Mouse (Mus musculus) hindbrain, embryonic 10.5 days (tissue): ENCODE data around the gene Col19a1. TPM values are rescaled to one million over a fixed set of nuclear protein-coding genes. Genes with fewer than 3 reads are reported as not detected.

Experiments used
- DNase-seq: peaks from one replicate; pipeline ENCODE4 v3.0.0-alpha.2; 2017; ENCODE audit warnings: low spot score
- H3K27ac ChIP-seq: fragments of 300-500 bp; sonication (generic); 2 replicates; pipeline ENCODE4 v1.5.1; 2016; ENCODE audit warnings: mild to moderate bottlenecking, moderate library complexity
- H3K27me3 ChIP-seq: fragments of 300-500 bp; sonication (generic); 2 replicates; pipeline ENCODE4 v1.6.1; 2016; ENCODE audit warnings: mild to moderate bottlenecking; ENCODE audit not compliant: poor library complexity, insufficient read depth, severe bottlenecking
- H3K36me3 ChIP-seq: fragments of 300-500 bp; sonication (generic); 2 replicates; pipeline ENCODE4 v1.6.1; 2016; ENCODE audit warnings: mild to moderate bottlenecking, moderate library complexity
- H3K4me1 ChIP-seq: fragments of 300-500 bp; sonication (generic); replicated peaks from 2 replicates; pipeline ENCODE4 v1.6.1; 2016; ENCODE audit warnings: mild to moderate bottlenecking
- H3K4me3 ChIP-seq: fragments of 300-500 bp; sonication (generic); 2 replicates; pipeline ENCODE4 v1.5.1; 2016; ENCODE audit warnings: mild to moderate bottlenecking, moderate library complexity
- H3K9me3 ChIP-seq: fragments of 300-500 bp; sonication (generic); 2 replicates; pipeline ENCODE4 v1.6.1; 2016; ENCODE audit warnings: mild to moderate bottlenecking, moderate library complexity
- WGBS: fragments of 180-500 bp; shearing (Covaris S2); methylation state at CpG from one replicate; pipeline ENCODE4 v1.1.7; 2016; 5-methylcytosine and 5-hydroxymethylcytosine counted together
- polyA plus RNA-seq: library from polyadenylated mRNA; unstranded; fragments of >200 nt; fragmentation: Nextera tagmentation; extraction: Ambion mirVana; gene quantifications from 2 replicates; pipeline ENCODE4 v1.2.1, GENCODE M21; 2016

The Col19a1 gene
- polyA plus RNA-seq, 1 experiment from 2014 or later = 0.24 TPM

- Histone ChIP-seq H3K36me3 (no peaks in the 10 kb centered on the region), H3K27ac (no peak overlapping the region), H3K9me3 (no peaks in the 10 kb centered on the region), H3K4me3 (no peak overlapping the region), H3K4me1 (no peaks in the 10 kb centered on the region), H3K27me3 (no peaks in the 10 kb centered on the region)
- WGBS = 89% methylated on average over 10 of the region's 10 CpGs
- no peak for DNase-seq
Measured at GRCm38 (mm10) chr1:24337556-24338275, 249.6 kb downstream of the Col19a1 start.

- no peaks in the 10 kb centered on the region for H3K4me1 ChIP-seq
- no peak for DNase-seq
- WGBS = 87% methylated on average over 3 of the region's 3 CpGs
- H3K9me3 ChIP-seq = no peaks in the 10 kb centered on the region
- H3K36me3 ChIP-seq = no peaks in the 10 kb centered on the region
- no peaks in the 10 kb centered on the region for H3K27me3 ChIP-seq
- no peak overlapping the region for H3K27ac ChIP-seq
- no peak overlapping the region for H3K4me3 ChIP-seq
Measured at GRCm38 (mm10) chr1:24336051-24336450, 251.2 kb downstream of the Col19a1 start.

GRCm38 (mm10) chr1:24316961-24317589 lies 270.2 kb downstream of the Col19a1 start:
- DNase-seq = no peak
- Histone ChIP-seq H3K9me3 (no peaks in the 10 kb centered on the region), H3K27me3 (no peaks in the 10 kb centered on the region), H3K36me3 (no peaks in the 10 kb centered on the region), H3K4me1 (no peaks in the 10 kb centered on the region), H3K4me3 (no peak overlapping the region), H3K27ac (no peak overlapping the region)
- WGBS = 85% methylated on average over 6 of the region's 6 CpGs

GRCm38 (mm10) chr1:24316490-24316889 lies 270.8 kb downstream of the Col19a1 start:
- H3K4me3 ChIP-seq = no peak overlapping the region
- no peaks in the 10 kb centered on the region for H3K9me3 ChIP-seq
- no peaks in the 10 kb centered on the region for H3K27me3 ChIP-seq
- no peak overlapping the region for H3K27ac ChIP-seq
- no peak for DNase-seq
- H3K36me3 ChIP-seq = no peaks in the 10 kb centered on the region
- H3K4me1 ChIP-seq = no peaks in the 10 kb centered on the region
- 85% methylated on average over 3 of the region's 3 CpGs for WGBS

GRCm38 (mm10) chr1:24310847-24311246 lies 276.4 kb downstream of the Col19a1 start:
- H3K36me3 ChIP-seq = no peaks in the 10 kb centered on the region
- 86% methylated on average over 4 of the region's 4 CpGs for WGBS
- H3K4me1 ChIP-seq = no peaks in the 10 kb centered on the region
- H3K27me3 ChIP-seq = no peaks in the 10 kb centered on the region
- no peak overlapping the region for H3K4me3 ChIP-seq
- H3K9me3 ChIP-seq = no peaks in the 10 kb centered on the region
- no peak overlapping the region for H3K27ac ChIP-seq
- DNase-seq = no peak

GRCm38 (mm10) chr1:24310193-24310592 lies 277.1 kb downstream of the Col19a1 start:
- no peaks in the 10 kb centered on the region for H3K4me1 ChIP-seq
- no peak for DNase-seq
- no peak overlapping the region for H3K27ac ChIP-seq
- no peaks in the 10 kb centered on the region for H3K36me3 ChIP-seq
- WGBS = 56% methylated on average over 2 of the region's 2 CpGs
- no peaks in the 10 kb centered on the region for H3K27me3 ChIP-seq
- no peaks in the 10 kb centered on the region for H3K9me3 ChIP-seq
- no peak overlapping the region for H3K4me3 ChIP-seq

GRCm38 (mm10) chr1:24303077-24303476 lies 284.2 kb downstream of the Col19a1 start:
- H3K4me3 ChIP-seq = no peak overlapping the region
- H3K36me3 ChIP-seq = no peaks in the 10 kb centered on the region
- no peaks in the 10 kb centered on the region for H3K27me3 ChIP-seq
- H3K4me1 ChIP-seq = no peaks in the 10 kb centered on the region
- DNase-seq = no peak
- 87% methylated on average over 7 of the region's 7 CpGs for WGBS
- no peak overlapping the region for H3K27ac ChIP-seq
- no peaks in the 10 kb centered on the region for H3K9me3 ChIP-seq

GRCm38 (mm10) chr1:24302674-24303073 lies 284.6 kb downstream of the Col19a1 start:
- H3K27me3 ChIP-seq = no peaks in the 10 kb centered on the region
- 15% methylated on average over 8 of the region's 8 CpGs for WGBS
- DNase-seq = peak; percentile 72

GRCm38 (mm10) chr1:24300700-24301099 lies 286.6 kb downstream of the Col19a1 start:
- no peaks in the 10 kb centered on the region for H3K27me3 ChIP-seq
- no peak overlapping the region for H3K27ac ChIP-seq
- no peaks in the 10 kb centered on the region for H3K36me3 ChIP-seq
- no peak for DNase-seq
- H3K9me3 ChIP-seq = 0 out of 2 replicates have a peak, but pooled peaks cover 2% of the 10 kb centered on the region
- H3K4me1 ChIP-seq = no peaks in the 10 kb centered on the region
- WGBS = 84% methylated on average over 3 of the region's 3 CpGs
- no peak overlapping the region for H3K4me3 ChIP-seq

More at GRCm38 (mm10) chr1:24302674-24303073, 284.6 kb downstream of the Col19a1 start:
- no peaks in the 10 kb centered on the region for H3K9me3 ChIP-seq
- H3K27ac ChIP-seq = no peak overlapping the region
- no peaks in the 10 kb centered on the region for H3K4me1 ChIP-seq
- no peak overlapping the region for H3K4me3 ChIP-seq
- H3K36me3 ChIP-seq = no peaks in the 10 kb centered on the region

GRCm38 (mm10) chr1:24294979-24295942 lies 292.0 kb downstream of the Col19a1 start:
- no peak overlapping the region for H3K4me3 ChIP-seq
- WGBS = 85% methylated on average over 7 of the region's 7 CpGs
- H3K27ac ChIP-seq = no peak overlapping the region
- no peak for DNase-seq
- H3K4me1 ChIP-seq = no peaks in the 10 kb centered on the region
- no peaks in the 10 kb centered on the region for H3K27me3 ChIP-seq
- no peaks in the 10 kb centered on the region for H3K36me3 ChIP-seq
- H3K9me3 ChIP-seq = 0 out of 2 replicates have a peak, but pooled peaks cover 2% of the 10 kb centered on the region

- Histone ChIP-seq H3K4me3 (no peak overlapping the region), H3K27ac (no peak overlapping the region), H3K27me3 (no peaks in the 10 kb centered on the region), H3K36me3 (no peaks in the 10 kb centered on the region), H3K9me3 (0 out of 2 replicates have a peak, but pooled peaks cover 2% of the 10 kb centered on the region), H3K4me1 (no peaks in the 10 kb centered on the region)
- DNase-seq = no peak
- WGBS = 82% methylated on average over 2 of the region's 2 CpGs
Measured at GRCm38 (mm10) chr1:24292515-24292914, 294.8 kb downstream of the Col19a1 start.

GRCm38 (mm10) chr1:24286360-24286759 lies 300.9 kb downstream of the Col19a1 start:
- Histone ChIP-seq H3K9me3 (no peaks in the 10 kb centered on the region), H3K4me1 (no peaks in the 10 kb centered on the region), H3K27me3 (no peaks in the 10 kb centered on the region), H3K4me3 (no peak overlapping the region), H3K27ac (no peak overlapping the region), H3K36me3 (no peaks in the 10 kb centered on the region)
- WGBS = 65% methylated on average over 6 of the region's 6 CpGs
- DNase-seq = no peak
